ENCODE assay signal across 9 mouse cellular contexts in genomic region chr3:123092913-123093639, GRCm38 (mm10). TPM values are rescaled to one million over a fixed set of nuclear protein-coding genes. Genes with fewer than 3 reads are reported as not detected.
DNase-seq lines count a peak whose midpoint lies in the region; ATAC-seq and TF ChIP-seq lines count a peak whose summit lies in the region.
"Had no signal": no experiment of that assay in that cellular context is flagged by ENCODE, and none has a peak within 500 bp of the region (broad histone marks: within the 10 kb centered on the region; RNA-seq: fewer than 3 reads in every experiment).

No protein-coding gene starts in this region.

- 35% methylated on average over 12 of the region's 12 CpGs for WGBS in heart, embryonic 16.5 days
- 39% methylated on average over 12 of the region's 12 CpGs for WGBS in limb, embryonic 12.5 days
- WGBS in neural tube, embryonic 15.5 days: 31% methylated on average over 12 of the region's 12 CpGs

- H3K36me3 ChIP-seq in heart, embryonic 16.5 days (ENCODE audit: control insufficient read depth, insufficient read depth): no peaks in the 10 kb centered on the region
- H3K36me3 ChIP-seq in limb, embryonic 12.5 days: no peaks in the 10 kb centered on the region
- H3K36me3 ChIP-seq in neural tube, embryonic 15.5 days: no peaks in the 10 kb centered on the region

- peak overlapping the region; percentile 52 for H3K27ac ChIP-seq in layer of hippocampus, adult 2 months
- H3K27ac ChIP-seq in heart, embryonic 16.5 days (ENCODE audit: low read length): peak overlapping the region; percentile 98
- peak overlapping the region; percentile 78 for H3K27ac ChIP-seq in limb, embryonic 12.5 days
- H3K27ac ChIP-seq in neural tube, embryonic 15.5 days (replicated peaks): no peak overlapping the region

- TF ChIP-seq CTCF in layer of hippocampus, adult 2 months (conservative IDR thresholded peaks at IDR 0.05): no peak

- H3K9me3 ChIP-seq in heart, embryonic 16.5 days (replicated peaks; ENCODE audit: control insufficient read depth, low read length): no peaks in the 10 kb centered on the region
- H3K9me3 ChIP-seq in limb, embryonic 12.5 days: no peaks in the 10 kb centered on the region
- no peaks in the 10 kb centered on the region for H3K9me3 ChIP-seq in neural tube, embryonic 15.5 days (replicated peaks)

- peak overlapping the region; percentile 58; the same call in 1 of the 2 replicates for H3K9ac ChIP-seq in heart, embryonic 16.5 days (ENCODE audit: low read length)
- no peak overlapping the region for H3K9ac ChIP-seq in limb, embryonic 12.5 days (replicated peaks)
- H3K9ac ChIP-seq in neural tube, embryonic 15.5 days (replicated peaks): no peak overlapping the region

- ATAC-seq in heart, embryonic 16.5 days (replicated peaks; ENCODE audit: extremely low read depth, insufficient read depth, low FRiP score): peak; percentile 59
- ATAC-seq in limb, embryonic 12.5 days (ENCODE audit: insufficient number of reproducible peaks, insufficient read depth, low FRiP score, low TSS enrichment, low read depth): peak; percentile 81
- peak; percentile 80 for ATAC-seq in neural tube, embryonic 15.5 days (ENCODE audit: low FRiP score)
- no peak for ATAC-seq in erythroblast, adult 5-6 weeks (replicated peaks; ENCODE audit: low FRiP score, poor library complexity, severe bottlenecking)

- peaks cover 19% of the 10 kb centered on the region for H3K4me1 ChIP-seq in heart, embryonic 16.5 days (ENCODE audit: control insufficient read depth, insufficient read depth, low read length)
- H3K4me1 ChIP-seq in limb, embryonic 12.5 days (replicated peaks): peaks cover 18% of the 10 kb centered on the region
- H3K4me1 ChIP-seq in neural tube, embryonic 15.5 days: peaks cover 4% of the 10 kb centered on the region

- DNase-seq in layer of hippocampus, adult 2 months (ENCODE audit: low spot score in 2 of 2): no peak
- no peak for DNase-seq in layer of hippocampus, adult 18-20 months (ENCODE audit: low spot score in 2 of 2)
- DNase-seq in left cerebral cortex, postnatal 4 days: no peak
- no peak for DNase-seq in spleen, adult 12 weeks (ENCODE audit: low spot score)

- peak overlapping the region; percentile 28; the same call in 1 of the 2 replicates for H3K4me2 ChIP-seq in heart, embryonic 16.5 days (ENCODE audit: low read depth, low read length)
- H3K4me2 ChIP-seq in limb, embryonic 12.5 days: peak overlapping the region; percentile 39
- H3K4me2 ChIP-seq in neural tube, embryonic 15.5 days: peak overlapping the region; percentile 42

- intact Hi-C loops in left cerebral cortex, postnatal 4 days (cut with DNase I): no loop called here

- no peak overlapping the region for H3K4me3 ChIP-seq in layer of hippocampus, adult 2 months
- H3K4me3 ChIP-seq in heart, embryonic 16.5 days (ENCODE audit: low read length): no peak overlapping the region
- no peak overlapping the region for H3K4me3 ChIP-seq in limb, embryonic 12.5 days (replicated peaks)
- H3K4me3 ChIP-seq in neural tube, embryonic 15.5 days (replicated peaks): no peak overlapping the region

- H3K27me3 ChIP-seq in heart, embryonic 16.5 days (ENCODE audit: control insufficient read depth, insufficient read depth, low read length): no peaks in the 10 kb centered on the region
- no peaks in the 10 kb centered on the region for H3K27me3 ChIP-seq in limb, embryonic 12.5 days
- no peaks in the 10 kb centered on the region for H3K27me3 ChIP-seq in neural tube, embryonic 15.5 days (replicated peaks)

RNA-seq across cellular contexts. Expression of gene Myoz2, which starts 58.3 kb away (rescaled TPM):
- total RNA-seq in layer of hippocampus, adult 2 months (2021): under 1 TPM in 1 of 2 experiments, not detected in 1; 0.74 TPM
- total RNA-seq in layer of hippocampus, adult 18-20 months (2021): under 1 TPM; 0.45 to 0.94 TPM
- polyA plus RNA-seq in heart, embryonic 16.5 days (2015; fragmentation: Nextera tagmentation; extraction: Ambion mirVana): 243 and 252 TPM in 2 replicates
- polyA plus RNA-seq in limb, embryonic 12.5 days (2016; fragmentation: Nextera tagmentation; extraction: Ambion mirVana): 6.8 and 7.4 TPM in 2 replicates
- 1.8 and 3.5 TPM in 2 replicates for polyA plus RNA-seq in neural tube, embryonic 15.5 days (2015; fragmentation: Nextera tagmentation; extraction: Ambion mirVana)
- not detected for total RNA-seq in left cerebral cortex, postnatal 4 days (2021)
- total RNA-seq in erythroblast, adult 5-6 weeks (2015; ENCODE audit: low replicate concordance): not detected in 2 replicates
- not detected in 2 replicates for total RNA-seq in erythroblast, adult 5-6 weeks (2017; ENCODE audit: low replicate concordance)
- polyA plus RNA-seq: large intestine, adult 2 months had no signal
